Mouse (Mus musculus) naive thymus-derived CD4-positive, alpha-beta T cell, adult 2 months (primary cell): ENCODE results near the gene Ccdc107.

Source experiments
- DNase-seq: peaks from one replicate; pipeline ENCODE4 v3.0.0-alpha.2; 2011; ENCODE audit warnings: low read depth

Ccdc107 gene

DNA sequence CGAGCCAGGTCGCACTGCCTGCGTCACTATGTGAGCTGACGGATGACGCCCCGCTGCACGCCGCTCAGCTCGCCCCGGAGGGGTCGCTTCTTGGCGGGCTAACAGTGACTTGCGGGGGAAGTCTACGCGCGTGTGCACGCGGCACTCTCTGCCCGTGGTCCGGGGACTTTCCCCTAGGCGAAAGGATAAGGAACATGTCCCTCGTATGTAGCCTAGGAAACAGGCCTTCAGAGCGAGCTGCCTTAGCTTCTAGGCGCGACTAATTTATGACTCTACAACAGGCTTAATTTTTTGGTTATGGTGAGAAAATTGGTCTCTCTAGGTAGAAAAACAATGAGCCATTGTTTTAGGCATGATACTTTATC, at the start of gene Ccdc107:
Gene Ccdc107, plus strand, starts transcription at position 80 of the 365 bp plus-strand sequence.
- peak; percentile 97 for DNase-seq

GRCm38 (mm10) chr4:43443511-43443910, 49.2 kb upstream of the Ccdc107 start:
- DNase-seq = peak; percentile 53

GRCm38 (mm10) chr4:43447251-43447650, 45.4 kb upstream of the Ccdc107 start:
- no peak for DNase-seq

- DNase-seq = no peak
These were observed 44.1 kb upstream of the Ccdc107 start for GRCm38 (mm10) chr4:43448554-43448953.

- no peak for DNase-seq
These were observed 40.4 kb upstream of the Ccdc107 start for GRCm38 (mm10) chr4:43452315-43452714.

DNA sequence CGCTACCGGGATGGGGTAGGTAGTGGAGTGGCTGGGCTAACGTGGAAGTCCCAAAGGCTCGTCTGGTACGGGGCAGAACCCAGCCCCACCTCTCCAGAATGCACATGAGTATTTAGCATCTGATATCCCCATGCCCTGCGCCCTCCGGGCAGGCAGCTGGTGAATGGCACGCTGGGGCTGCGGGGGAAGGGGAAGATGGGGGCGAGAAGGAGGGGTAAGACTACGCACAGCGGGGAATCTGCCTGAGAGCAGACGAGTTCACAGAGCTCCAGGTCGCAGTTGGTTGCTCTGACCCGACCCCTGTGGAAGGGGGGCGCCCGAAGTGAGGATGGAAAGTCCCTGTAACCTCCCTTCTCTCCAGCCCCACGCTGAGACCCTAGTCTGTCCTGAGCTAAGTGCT, 39.3 kb upstream of the Ccdc107 start:
- peak; percentile 45 for DNase-seq

DNA sequence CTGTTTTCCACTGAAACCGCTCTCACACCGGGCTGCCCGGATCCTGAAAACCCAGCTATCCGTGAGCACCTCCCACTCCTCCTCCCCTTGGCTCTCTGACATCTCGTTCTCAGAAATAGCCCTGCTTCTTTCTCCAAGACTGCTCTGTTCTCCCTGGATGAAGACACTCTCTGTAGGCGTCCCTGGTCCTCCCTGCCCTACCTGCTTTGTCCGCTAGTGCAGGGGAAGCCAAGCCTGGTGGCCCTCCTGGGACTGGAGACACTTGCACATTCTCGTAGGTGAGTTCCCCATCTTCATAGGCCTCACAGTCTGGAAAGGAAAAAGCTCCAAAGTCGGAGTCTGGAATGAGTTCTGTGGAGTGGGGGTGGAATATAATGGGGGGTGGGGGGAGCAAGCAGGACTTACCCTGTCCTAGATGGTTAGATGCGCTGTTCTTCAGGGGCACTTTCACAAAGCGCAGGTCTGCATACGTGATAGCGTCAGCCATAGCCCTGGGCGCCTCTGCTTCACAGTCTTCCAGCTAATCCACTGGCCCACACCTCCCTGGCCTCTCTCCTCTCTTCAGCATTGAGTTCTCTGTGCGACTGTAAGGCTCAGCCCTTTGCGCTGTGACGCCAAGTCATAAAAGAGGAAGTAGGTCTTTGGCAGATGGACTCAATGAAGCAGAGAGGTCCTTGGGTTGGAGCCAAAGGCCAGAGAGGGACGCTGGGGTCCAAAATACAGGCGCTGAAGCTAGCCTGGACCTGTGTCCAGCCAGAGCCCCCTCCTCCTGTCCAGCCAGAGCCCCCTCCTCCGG, 38.5 kb upstream of the Ccdc107 start, which contains the start of gene Cd72:
Gene Cd72, minus strand, starts transcription at position 588 of the 796 bp plus-strand sequence.
- DNase-seq = peak; percentile 48

DNA sequence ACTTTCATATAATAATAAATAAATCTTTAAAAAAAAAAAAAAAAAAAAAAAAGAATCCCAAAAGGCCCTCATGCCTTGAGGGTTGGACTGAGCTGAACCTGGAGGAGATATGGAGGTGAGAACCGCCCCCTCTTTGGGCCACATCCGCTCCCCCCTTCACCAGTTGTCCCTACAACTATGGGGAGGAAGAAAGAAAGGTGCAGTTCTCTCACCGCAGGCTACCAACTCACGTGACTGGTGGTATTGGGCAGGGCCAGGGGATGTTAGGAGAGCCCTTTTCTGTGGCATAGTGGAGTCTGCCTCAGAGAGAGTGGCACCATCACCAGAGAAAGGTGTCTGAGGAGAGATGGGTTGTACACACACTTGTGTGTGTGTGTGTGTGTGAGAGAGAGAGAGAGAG, 36.2 kb upstream of the Ccdc107 start:
- DNase-seq = peak; percentile 83

DNA sequence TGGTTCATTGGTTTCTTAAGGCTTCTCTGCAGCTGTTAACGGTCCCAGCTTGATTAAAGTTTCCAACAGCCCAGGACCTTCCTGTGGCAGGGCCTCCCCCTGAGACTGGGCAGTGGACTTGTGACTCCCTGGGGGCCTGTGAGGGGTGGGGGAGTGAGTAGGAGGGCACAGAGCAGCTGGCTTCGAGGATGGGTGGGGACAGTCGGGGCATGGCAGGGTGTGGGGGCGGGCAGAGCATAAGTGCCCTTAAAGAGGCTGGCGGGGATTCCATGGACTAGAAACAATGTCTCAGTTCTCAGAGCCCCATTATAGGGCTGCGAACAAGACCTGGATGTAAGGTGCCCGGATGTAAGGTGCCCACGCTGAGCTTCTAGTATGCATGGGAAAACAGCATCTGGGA, 35.6 kb upstream of the Ccdc107 start:
- DNase-seq = peak; percentile 57

DNA sequence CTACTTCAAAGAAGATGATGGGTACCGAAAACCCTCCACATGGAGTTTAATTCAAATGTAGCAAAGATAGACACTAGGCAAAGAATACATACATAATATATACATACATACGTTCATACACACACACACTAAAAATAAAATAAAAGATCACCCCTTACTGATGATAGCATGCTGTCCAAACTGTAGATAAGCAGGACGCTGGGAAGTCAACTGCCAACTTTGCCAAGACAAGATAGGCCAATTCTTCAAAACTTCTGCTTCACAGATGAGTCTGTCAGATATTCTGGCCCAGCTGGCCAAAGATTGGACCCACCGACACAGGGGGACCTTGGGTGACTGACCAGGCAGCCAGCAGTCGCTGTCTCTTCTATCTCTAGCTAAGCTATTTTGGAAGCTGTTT, 29.6 kb upstream of the Ccdc107 start:
- no peak for DNase-seq

- DNase-seq = no peak
These were observed 26.8 kb upstream of the Ccdc107 start for GRCm38 (mm10) chr4:43465935-43466334.

GRCm38 (mm10) chr4:43466872-43467271, 25.8 kb upstream of the Ccdc107 start:
- no peak for DNase-seq

DNA sequence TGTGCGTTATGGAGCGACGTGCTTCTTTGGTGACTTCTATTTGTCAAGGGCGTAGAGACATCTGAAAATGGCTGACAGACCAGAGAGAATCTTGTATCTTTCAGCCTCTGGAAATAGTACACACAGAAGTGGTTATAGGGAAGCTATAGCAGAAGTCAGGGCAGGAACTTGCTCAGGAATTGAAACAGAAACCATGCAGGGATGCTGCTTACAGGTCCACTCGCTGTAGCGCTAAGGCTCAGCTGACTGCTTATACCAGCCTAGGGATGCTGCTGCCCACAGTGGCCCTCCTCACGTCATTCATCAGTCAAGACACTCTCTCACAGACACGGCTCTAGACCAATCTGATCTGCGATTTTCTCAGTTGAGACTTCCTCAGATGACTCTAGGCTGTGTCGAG, 22.4 kb upstream of the Ccdc107 start:
- no peak for DNase-seq

DNA sequence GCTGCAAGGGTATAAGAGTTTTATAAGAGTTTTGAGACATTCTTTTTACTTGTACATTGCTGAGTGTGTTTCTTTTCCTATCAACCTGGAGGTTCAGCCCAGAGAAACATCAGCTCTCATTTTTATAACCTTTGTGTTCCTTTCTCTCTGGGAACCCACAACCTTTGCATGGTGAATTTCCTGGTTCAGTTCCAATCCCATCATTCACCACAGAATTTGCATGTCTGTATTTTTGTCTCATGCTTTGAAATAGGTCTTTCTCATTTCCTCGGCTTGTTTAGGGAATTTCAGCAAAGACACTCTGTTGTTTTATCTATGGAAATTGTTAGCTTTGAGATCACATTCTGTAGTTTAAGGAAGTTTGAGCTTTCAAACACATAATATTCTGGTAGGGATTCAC, 19.1 kb upstream of the Ccdc107 start:
- no peak for DNase-seq

DNA sequence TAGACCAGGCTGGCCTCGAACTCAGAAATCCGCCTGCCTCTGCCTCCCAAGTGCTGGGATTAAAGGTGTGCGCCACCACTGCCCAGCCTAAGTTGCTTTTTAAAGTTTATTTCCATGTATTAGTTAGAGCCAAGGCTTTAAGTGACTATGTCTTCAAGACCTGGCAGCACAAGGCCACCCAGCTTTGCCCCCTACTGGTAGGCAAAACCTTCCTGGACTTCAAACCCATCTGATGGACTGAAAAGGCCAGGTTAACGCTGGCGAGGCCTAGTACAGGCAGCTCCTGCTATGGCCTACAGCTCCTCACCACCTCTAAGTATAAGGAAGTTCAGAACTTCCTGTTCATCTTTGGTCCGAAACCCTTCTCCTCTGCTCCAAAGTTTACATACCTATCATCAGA, 16.1 kb upstream of the Ccdc107 start:
- peak; percentile 68 for DNase-seq

DNA sequence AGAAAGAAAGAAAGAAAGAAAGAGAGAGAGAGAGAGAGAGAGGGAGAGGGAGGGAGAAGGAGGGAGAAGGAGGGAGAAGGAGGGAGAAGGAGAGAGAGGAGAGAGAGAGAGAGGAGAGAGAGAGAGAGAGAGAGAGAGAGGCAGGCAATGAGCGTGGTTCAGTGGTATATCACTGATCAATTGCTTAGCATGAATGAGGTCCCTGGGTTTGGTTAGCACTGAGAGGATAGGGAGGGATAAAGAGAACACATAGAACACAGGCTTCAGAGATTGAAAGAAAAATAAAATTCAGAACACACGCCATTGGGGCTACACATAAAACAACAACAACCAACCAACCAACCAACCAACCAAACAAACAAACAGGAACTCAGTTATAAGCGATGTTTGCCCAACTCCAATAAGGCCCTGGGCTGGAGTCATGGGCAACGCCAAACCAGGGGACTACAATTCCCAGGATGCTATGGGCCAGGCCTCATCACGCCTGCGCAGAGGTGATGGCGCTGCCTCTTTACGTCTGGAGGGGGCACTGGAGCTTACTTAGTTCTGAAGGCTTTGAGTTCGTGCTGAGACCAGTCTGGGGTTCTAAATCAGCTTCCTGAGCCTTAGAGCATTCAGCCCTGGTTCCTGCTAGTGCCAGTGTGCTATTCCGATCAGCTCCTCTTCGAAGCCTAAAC, 14.7 kb upstream of the Ccdc107 start:
- DNase-seq = peak; percentile 94

- no peak for DNase-seq
These were observed 14.2 kb upstream of the Ccdc107 start for GRCm38 (mm10) chr4:43478534-43478858.

DNA sequence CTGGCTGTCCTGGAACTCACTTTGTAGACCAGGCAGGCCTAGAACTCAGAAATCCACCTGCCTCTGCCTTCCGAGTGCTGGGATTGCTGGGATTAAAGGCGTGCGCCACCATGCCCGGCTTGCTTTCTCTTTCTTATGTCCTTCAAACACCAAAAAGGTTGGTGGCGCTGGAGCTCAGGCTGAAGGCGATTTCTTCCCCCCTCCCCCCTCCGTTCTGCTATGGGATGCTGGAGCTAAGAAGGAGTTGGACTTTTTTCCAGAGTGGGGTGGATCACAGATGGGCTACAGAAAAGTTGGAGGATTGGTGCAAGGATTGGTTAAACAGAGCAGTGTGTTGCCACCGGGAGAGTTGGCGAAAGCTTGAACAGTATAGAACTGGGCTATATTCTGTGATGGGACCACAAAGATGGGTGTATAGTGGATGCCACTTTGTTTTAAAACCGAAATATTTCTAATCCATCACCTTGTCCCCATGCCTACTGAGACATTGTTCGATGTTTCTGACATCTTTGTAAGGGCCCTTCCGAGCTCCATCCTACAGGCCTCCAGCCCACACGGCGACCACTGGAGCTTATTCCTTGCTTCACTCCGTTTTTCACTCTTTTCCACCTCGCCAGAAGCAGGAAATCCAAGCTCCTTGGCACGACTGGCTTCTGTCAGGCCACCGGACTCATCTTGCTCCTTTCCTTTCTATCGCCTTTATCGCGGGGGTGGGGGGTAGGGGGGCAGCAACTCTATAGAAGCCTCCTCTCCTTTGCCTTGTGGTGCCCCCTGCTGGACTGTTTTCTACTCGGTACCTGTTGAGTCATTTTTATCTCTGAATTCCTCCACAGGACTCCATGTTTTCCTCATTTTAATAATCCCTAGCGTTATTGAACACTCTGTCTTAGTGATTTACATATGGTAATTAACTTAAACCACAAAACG, 13.5 kb upstream of the Ccdc107 start:
- peak; percentile 85 for DNase-seq

- no peak for DNase-seq
These were observed 11.7 kb upstream of the Ccdc107 start for GRCm38 (mm10) chr4:43480985-43481384.

- peak; percentile 79 for DNase-seq
These were observed 10.7 kb upstream of the Ccdc107 start for GRCm38 (mm10) chr4:43481894-43482456.

DNA sequence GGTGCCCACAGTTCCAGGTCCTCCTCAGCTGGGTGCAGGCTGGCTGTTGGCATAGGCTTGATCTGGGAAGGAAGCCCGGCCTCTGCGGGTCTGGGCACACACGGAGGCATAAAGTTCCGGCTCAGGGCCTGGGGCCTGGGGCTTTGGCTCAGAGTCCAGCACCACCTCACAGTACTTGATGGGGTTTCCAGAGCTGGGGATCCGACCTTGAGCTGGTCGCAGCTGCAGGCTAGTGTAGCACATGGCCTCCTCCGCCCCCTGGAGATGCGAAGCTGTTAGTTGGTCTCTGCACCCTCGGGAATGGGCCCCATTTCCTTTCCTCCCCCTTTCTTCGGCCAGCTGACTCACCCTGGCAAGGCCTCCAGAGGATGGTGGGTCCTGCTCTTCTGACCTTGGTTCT, 10.1 kb upstream of the Ccdc107 start:
- DNase-seq = no peak

DNA sequence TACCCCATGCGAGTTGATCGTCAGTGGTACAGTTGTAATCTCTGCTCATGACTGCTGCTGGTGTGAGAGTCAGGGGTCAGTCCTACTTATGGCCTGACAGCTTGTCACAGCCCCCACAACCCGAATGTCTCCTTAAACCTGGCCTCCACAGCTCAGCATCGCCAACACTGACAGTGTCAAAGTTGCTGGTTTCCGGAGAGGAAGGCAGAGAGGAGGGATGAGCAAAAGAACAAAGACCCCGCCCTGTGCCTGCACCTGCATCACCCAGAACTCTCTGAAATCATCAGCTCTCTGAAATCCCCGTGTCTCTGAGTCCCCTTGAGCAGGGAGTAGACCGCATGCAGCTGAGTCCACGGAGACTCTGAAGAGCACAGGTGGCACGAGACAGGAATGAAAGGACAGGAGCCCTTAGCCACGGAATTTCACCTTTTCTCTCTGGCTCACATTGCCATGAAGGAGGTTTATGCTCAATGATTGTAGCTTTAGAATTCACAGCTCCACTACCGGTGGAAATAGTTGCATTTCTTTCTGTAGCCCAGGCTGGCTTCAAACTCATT, 9.1 kb upstream of the Ccdc107 start, which contains the start of gene Sit1:
Gene Sit1, minus strand, starts transcription at position 200 of the 557 bp plus-strand sequence.
- peak; percentile 85 for DNase-seq
